Mouse (Mus musculus) neural tube, embryonic 14.5 days (tissue): ENCODE data around the gene Myb. TPM values are rescaled to one million over a fixed set of nuclear protein-coding genes. Genes with fewer than 3 reads are reported as not detected.

Experiments
- ATAC-seq: fragments of 200-750 bp; cut with Nextera tagmentation; 2 replicates; pipeline ENCODE4 v1.8.0; 2017; ENCODE audit warnings: low read depth, mild to moderate bottlenecking, moderate TSS enrichment, moderate library complexity
- H3K27ac ChIP-seq: fragments of 300-500 bp; sonication (generic); 2 replicates; pipeline ENCODE4 v1.5.1; 2014; ENCODE audit warnings: low read depth, mild to moderate bottlenecking, control low read depth, low read length, moderate library complexity, mixed read lengths
- H3K27me3 ChIP-seq: fragments of 300-500 bp; sonication (generic); 2 replicates; pipeline ENCODE4 v1.6.1; 2014; ENCODE audit warnings: low read length; ENCODE audit not compliant: control insufficient read depth, insufficient read depth
- H3K36me3 ChIP-seq: fragments of 300-500 bp; sonication (generic); 2 replicates; pipeline ENCODE4 v1.6.1; 2014; ENCODE audit warnings: low read length, mixed read lengths; ENCODE audit not compliant: control insufficient read depth, insufficient read depth
- H3K4me1 ChIP-seq: fragments of 300-500 bp; sonication (generic); 2 replicates; pipeline ENCODE4 v1.6.1; 2014; ENCODE audit warnings: low read length; ENCODE audit not compliant: control insufficient read depth, insufficient read depth
- H3K4me2 ChIP-seq: fragments of 300-500 bp; sonication (generic); 2 replicates; pipeline ENCODE4 v1.6.1; 2014; ENCODE audit warnings: mild to moderate bottlenecking, low read depth, low read length, control low read depth
- H3K4me3 ChIP-seq: fragments of 300-500 bp; sonication (generic); 2 replicates; pipeline ENCODE4 v1.5.1; 2014; ENCODE audit warnings: low read depth, low read length, control low read depth, mixed read lengths
- H3K9ac ChIP-seq: fragments of 300-500 bp; sonication (generic); replicated peaks from 2 replicates; pipeline ENCODE4 v1.6.1; 2014; ENCODE audit warnings: low read depth, mild to moderate bottlenecking, control low read depth, low read length, mixed read lengths
- H3K9me3 ChIP-seq: fragments of 300-500 bp; sonication (generic); 2 replicates; pipeline ENCODE4 v1.6.1; 2016; ENCODE audit warnings: low read length; ENCODE audit not compliant: control insufficient read depth
- WGBS: fragments of 180-500 bp; shearing (Covaris S2); extraction: QIAGEN DNeasy Blood & Tissue Kit; methylation state at CpG from one replicate; pipeline ENCODE4 v1.1.7; 2014; 5-methylcytosine and 5-hydroxymethylcytosine counted together
- polyA plus RNA-seq: library from polyadenylated mRNA; unstranded; fragments of >200 nt; fragmentation: Nextera tagmentation; extraction: Ambion mirVana; gene quantifications from 2 replicates; pipeline ENCODE4 v1.2.1, GENCODE M21; 2014

The Myb gene
- polyA plus RNA-seq, 1 experiment from 2014 or later = 2.3 TPM

DNA sequence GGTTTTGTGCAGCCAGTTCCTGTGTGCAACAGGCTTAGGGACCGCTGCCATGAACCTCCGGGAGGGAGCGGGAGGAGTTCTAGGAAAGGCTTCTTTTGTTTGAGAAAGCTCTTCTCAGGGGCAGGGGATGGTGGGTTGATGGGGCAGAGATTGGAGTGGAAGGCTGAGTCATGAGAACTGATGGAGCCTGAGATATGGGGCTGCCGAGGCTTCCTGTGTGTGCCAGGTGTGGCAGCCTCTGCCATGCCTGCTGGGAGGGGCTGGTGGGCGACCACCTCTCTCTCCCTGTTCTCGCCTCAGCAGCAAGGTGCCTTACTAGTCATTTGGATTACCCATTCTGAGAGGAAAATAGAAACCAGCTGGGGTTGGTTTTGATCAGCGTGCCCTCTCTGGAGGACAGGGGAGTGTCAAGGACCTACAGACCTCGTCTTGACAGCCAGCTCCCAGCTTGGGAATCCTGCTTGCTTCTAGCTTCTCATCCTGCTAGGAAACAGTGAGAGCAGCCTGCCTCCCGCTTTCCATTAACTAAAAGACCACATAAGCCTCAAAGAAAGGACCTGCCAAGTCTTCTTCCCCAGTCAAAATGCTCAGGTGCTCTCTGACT, 60.0 kb downstream of the Myb start:
- Histone ChIP-seq H3K27ac (no peak overlapping the region), H3K9me3 (no peaks in the 10 kb centered on the region), H3K36me3 (no peaks in the 10 kb centered on the region), H3K4me3 (no peak overlapping the region), H3K4me1 (no peaks in the 10 kb centered on the region), H3K9ac (no peak overlapping the region), H3K4me2 (no peak overlapping the region), H3K27me3 (no peaks in the 10 kb centered on the region)
- ATAC-seq = no peak
- 50% methylated on average over 9 of the region's 9 CpGs for WGBS

DNA sequence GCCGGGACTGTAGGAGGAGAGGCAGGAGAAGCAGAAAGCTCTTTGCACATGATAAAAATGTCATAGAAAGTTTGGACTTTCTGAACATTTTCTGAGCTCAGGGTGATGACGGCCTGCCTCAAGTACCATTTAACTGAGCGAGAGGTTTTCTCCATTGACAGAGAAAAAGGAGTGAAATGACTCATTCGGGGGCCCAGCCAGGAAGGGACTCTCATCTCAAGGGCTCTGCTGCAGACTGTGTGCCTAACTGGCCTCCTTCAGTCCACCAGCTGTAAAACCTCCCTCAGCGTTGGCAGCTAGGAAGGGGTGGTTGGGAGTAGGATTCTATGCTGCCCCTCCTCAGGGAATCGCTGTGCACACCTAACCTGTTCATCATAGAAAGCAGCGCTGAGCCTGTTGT, 61.3 kb downstream of the Myb start:
- Histone ChIP-seq H3K4me3 (no peak overlapping the region), H3K9me3 (no peaks in the 10 kb centered on the region), H3K27me3 (no peaks in the 10 kb centered on the region), H3K36me3 (no peaks in the 10 kb centered on the region), H3K4me1 (no peaks in the 10 kb centered on the region), H3K27ac (no peak overlapping the region), H3K9ac (no peak overlapping the region), H3K4me2 (no peak overlapping the region)
- ATAC-seq = no peak
- 83% methylated on average over 7 of the region's 7 CpGs for WGBS

DNA sequence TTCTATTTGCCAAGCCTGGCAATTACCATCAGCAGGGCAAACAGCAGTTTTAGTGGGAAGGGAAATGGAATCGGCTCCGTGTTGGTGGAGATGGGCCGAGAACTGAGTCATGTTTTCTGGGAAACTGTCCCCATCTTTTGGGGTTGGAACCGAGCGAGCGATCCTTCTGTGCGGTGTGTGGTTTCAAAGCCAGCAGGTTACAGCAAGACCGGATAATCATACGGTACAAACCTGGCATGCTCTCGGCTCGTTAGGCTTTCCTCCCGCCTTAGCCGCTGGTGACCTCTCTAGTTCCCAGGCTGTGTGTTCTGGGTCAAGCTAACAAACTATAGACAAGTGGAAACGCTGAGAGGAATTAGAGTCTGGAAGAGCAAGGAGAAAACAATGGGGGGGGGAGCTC, 65.2 kb downstream of the Myb start:
- no peak overlapping the region for H3K27ac ChIP-seq
- no peak for ATAC-seq
- H3K27me3 ChIP-seq = no peaks in the 10 kb centered on the region
- no peaks in the 10 kb centered on the region for H3K4me1 ChIP-seq
- no peak overlapping the region for H3K9ac ChIP-seq
- no peaks in the 10 kb centered on the region for H3K36me3 ChIP-seq
- no peak overlapping the region for H3K4me2 ChIP-seq
- 93% methylated on average over 14 of the region's 14 CpGs for WGBS
- H3K9me3 ChIP-seq = no peaks in the 10 kb centered on the region
- H3K4me3 ChIP-seq = no peak overlapping the region

DNA sequence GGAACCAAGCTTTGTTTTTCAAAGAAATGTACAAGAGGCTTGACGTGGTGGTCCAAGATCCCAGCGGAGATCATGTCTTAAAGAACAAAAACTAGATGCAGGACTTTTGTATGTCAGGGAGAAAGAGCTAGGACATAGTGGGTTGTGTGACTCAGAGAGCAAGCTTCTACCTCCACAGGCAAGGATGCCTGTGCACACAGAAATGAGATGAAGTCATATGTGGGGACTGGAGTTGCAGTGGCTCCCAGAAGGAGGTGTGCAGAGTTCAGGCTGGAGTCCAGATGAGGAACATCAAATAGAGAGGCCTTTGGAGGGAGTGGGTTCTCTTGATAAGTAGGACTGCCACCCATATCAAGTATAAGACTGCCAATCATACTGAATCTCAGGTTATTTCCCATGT, 65.9 kb downstream of the Myb start:
- Histone ChIP-seq H3K27ac (no peak overlapping the region), H3K4me3 (no peak overlapping the region), H3K36me3 (no peaks in the 10 kb centered on the region), H3K4me1 (no peaks in the 10 kb centered on the region), H3K9ac (no peak overlapping the region), H3K27me3 (no peaks in the 10 kb centered on the region), H3K9me3 (no peaks in the 10 kb centered on the region), H3K4me2 (no peak overlapping the region)
- no peak for ATAC-seq
- WGBS = 89% methylated on average over 2 of the region's 2 CpGs

DNA sequence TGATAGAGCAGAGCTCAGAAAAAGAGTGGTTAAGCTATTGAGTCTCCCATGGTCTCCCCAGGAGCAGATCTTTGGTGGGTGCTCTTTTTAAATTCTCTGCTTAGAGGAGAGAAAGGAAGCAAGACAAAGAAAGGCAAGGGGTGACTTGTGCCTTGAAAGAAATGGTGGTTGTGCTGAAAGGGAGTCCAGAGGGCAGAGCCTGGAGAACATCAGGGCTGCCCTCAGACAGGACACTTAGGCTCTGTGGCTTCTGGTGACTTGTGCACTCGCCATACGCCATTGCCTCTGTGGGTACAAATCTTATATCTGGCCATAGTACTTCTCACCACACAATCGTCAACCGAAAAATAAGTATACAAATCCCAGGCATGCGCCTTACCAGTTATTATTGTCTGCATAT, 67.5 kb downstream of the Myb start:
- 93% methylated on average over 5 of the region's 5 CpGs for WGBS
- H3K9ac ChIP-seq = no peak overlapping the region
- no peak overlapping the region for H3K27ac ChIP-seq
- H3K9me3 ChIP-seq = no peaks in the 10 kb centered on the region
- no peak for ATAC-seq
- no peaks in the 10 kb centered on the region for H3K27me3 ChIP-seq
- H3K4me2 ChIP-seq = no peak overlapping the region
- no peak overlapping the region for H3K4me3 ChIP-seq
- H3K4me1 ChIP-seq = no peaks in the 10 kb centered on the region
- no peaks in the 10 kb centered on the region for H3K36me3 ChIP-seq

DNA sequence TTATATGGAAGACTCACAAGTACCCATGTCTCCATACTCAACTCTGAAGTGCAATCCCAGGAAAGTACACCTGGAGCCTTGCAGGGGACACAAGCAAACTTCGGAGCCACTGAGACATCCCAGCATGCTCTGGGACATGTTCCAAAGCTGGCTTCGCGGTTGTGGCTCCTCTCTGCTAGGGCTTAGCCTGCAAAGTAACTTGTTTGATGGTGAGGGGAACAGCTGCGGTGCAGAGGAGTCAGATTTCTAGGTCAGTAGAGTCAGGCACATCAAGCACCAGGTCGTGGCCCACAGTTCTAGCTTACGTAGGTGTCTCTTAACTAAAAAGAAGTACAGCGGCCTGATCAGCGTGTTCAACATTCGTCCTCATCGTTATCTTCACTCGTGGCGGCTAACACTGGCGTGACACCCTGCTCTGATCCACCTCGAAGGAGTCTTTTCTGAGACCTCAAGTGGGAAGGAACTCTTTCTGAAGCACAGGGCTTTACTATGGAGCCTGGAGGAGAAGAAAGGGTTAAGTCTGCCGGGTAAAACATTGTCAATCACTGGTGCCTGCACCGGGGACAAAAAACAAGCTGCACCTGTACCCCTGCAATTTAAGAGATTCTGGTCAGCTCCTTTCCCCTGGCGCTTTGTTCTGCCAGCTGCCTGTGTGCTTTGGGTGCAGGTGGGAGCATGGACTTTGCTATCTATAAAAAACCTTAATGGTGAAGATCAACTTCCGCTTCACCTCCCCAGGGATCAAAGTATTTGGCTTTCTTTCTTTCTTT, 68.1 kb downstream of the Myb start:
- H3K9me3 ChIP-seq = no peaks in the 10 kb centered on the region
- WGBS = 66% methylated on average over 18 of the region's 18 CpGs
- ATAC-seq = no peak
- no peak overlapping the region for H3K9ac ChIP-seq
- no peak overlapping the region for H3K4me3 ChIP-seq
- H3K4me1 ChIP-seq = no peaks in the 10 kb centered on the region
- no peak overlapping the region for H3K4me2 ChIP-seq
- H3K36me3 ChIP-seq = no peaks in the 10 kb centered on the region
- no peaks in the 10 kb centered on the region for H3K27me3 ChIP-seq
- no peak overlapping the region for H3K27ac ChIP-seq

DNA sequence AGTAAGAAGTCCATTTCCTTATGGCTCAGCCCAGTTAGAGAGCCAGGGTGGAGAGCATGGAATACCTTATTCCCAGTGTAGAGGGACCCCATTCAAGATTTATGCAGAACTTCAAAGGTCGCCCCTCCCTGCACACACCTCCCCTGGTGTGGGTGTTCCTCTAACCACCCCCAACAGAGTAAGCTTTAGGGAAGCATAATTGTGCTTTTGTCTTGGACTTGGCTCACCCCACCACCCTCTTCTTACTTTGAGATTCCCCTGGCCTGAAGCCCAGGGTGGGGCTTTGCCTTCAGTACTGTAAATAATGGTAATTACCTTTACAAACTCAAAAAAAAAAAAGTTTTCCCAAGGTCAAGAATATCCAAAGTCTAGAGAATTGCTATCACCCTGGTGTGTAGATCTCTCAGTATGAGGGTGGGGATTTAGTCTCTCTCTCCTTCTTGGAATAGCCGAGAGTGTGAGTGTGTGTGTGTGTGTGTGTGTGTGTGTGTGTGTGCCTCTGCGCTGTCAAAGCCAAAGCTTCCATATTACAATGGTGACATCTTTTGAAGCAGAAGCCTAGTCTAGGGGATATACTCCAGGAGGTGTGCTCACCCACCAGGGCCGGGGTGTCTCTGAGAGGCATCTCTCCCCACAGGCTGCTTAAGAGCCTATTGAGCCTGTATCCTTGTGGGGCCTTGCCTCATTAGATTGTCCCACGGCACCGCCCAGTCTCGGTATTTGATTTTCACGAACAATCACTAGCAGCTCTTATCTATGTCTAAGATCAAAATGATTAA, 69.7 kb downstream of the Myb start:
- ATAC-seq = no peak
- no peaks in the 10 kb centered on the region for H3K27me3 ChIP-seq
- H3K9ac ChIP-seq = no peak overlapping the region
- no peak overlapping the region for H3K27ac ChIP-seq
- H3K9me3 ChIP-seq = no peaks in the 10 kb centered on the region
- 79% methylated on average over 7 of the region's 8 CpGs for WGBS
- H3K4me3 ChIP-seq = no peak overlapping the region
- H3K4me2 ChIP-seq = no peak overlapping the region
- H3K4me1 ChIP-seq = no peaks in the 10 kb centered on the region
- H3K36me3 ChIP-seq = no peaks in the 10 kb centered on the region

DNA sequence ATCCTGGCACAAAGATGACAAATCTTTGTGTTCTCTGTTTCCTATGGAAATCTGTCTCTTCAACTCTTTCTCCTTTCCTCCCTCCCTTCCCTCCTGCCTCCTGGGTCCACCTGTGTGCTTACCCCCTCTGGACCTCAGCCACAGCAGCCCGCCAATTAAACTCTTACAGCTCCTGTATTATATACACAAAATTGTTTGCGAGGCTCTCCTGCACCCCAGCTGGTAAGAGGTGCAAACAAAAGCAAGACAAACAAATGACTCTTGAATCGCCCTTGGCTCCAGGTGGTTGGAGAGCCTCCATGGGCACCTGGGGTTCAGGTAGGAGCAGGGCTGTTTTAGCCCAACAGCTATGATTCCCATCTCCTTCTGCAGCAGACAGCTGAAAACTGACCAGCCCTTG, 71.2 kb downstream of the Myb start:
- no peak for ATAC-seq
- no peak overlapping the region for H3K4me3 ChIP-seq
- no peaks in the 10 kb centered on the region for H3K36me3 ChIP-seq
- no peak overlapping the region for H3K9ac ChIP-seq
- H3K4me2 ChIP-seq = no peak overlapping the region
- H3K27me3 ChIP-seq = no peaks in the 10 kb centered on the region
- no peaks in the 10 kb centered on the region for H3K4me1 ChIP-seq
- no peaks in the 10 kb centered on the region for H3K9me3 ChIP-seq
- no peak overlapping the region for H3K27ac ChIP-seq
- WGBS = 87% methylated on average over 3 of the region's 3 CpGs

DNA sequence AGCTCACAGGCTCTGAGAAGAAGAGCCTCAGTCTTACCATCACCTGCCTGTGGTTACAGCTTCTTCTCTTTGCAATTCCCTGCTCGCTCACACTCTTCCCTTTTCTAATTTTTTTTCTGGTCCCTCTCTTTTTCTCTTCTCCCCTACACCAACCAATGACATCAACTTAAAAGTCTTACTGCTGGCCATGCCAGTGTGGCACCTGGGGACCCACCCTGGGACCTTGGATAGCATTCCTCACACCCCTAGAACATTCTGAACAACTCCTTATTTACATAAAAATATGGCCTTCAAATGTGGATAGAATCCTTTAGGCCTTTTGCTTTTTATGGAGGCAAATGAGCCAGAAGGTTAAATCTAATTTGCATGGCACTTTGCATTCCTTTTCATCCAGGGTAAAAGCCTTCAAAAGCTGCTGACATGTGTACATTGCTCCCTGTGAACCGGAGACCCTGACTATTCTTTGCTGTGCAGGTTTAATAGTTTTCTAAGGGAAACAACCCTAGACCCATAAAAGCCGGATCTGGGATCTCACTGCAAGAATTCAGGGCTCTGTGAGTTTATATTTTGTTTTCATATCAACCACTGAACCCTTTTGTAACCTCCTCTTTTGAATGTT, 73.1 kb downstream of the Myb start:
- no peaks in the 10 kb centered on the region for H3K4me1 ChIP-seq
- no peaks in the 10 kb centered on the region for H3K27me3 ChIP-seq
- no peak overlapping the region for H3K9ac ChIP-seq
- H3K27ac ChIP-seq = no peak overlapping the region
- WGBS = 27% methylated on average over 3 of the region's 3 CpGs
- H3K4me3 ChIP-seq = no peak overlapping the region
- no peaks in the 10 kb centered on the region for H3K9me3 ChIP-seq
- H3K36me3 ChIP-seq = no peaks in the 10 kb centered on the region
- ATAC-seq = no peak
- H3K4me2 ChIP-seq = no peak overlapping the region
